Mouse (Mus musculus) gastrocnemius, postnatal 4 days (tissue): ENCODE data around the gene Zfp790. TPM values are rescaled to one million over a fixed set of nuclear protein-coding genes. Genes with fewer than 3 reads are reported as not detected.

Source experiments
- DNase-seq, 2 experiments: peaks; one replicate each; pipeline ENCODE4 v3.0.0; 2021 to 2022; ENCODE audit warnings: low spot score in 2 of 2, mixed read lengths in 2 of 2
- long read RNA-seq, 2 experiments: library from polyadenylated mRNA; stranded (forward); transcript quantifications; one replicate each; pipeline ENCODE4 v2.0.0; 2021
- total RNA-seq, 2 experiments: library from RNA; stranded (reverse); gene quantifications; 2 replicates each; pipeline ENCODE4 v1.2.3; 2021

Zfp790 gene
- 10 to 100 TPM; 10.9 to 14.4 TPM for total RNA-seq
- long read RNA-seq, experiment 1, transcript Zfp790-201 (5 exons, 3,376 nt): major isoform, 7 of 13 reads
- long read RNA-seq, experiment 1, partial matches to known transcripts: 1 of 13 reads
- long read RNA-seq, experiment 1, other reads (novel, unspliced or antisense): 4 of 13 reads
- long read RNA-seq, experiment 2, partial matches to known transcripts: 3 of 9 reads
- long read RNA-seq, experiment 2, other reads (novel, unspliced or antisense): 1 of 9 reads

- DNase-seq: peak; percentile 54 to 84
Measured at GRCm38 (mm10) chr7:29815910-29816429, at the start of gene Zfp790. Gene Zfp790 (plus strand): TSS chr7:29816114.

- DNase-seq: peak; percentile 29 to 77
Measured at GRCm38 (mm10) chr7:29767058-29767686, 48.7 kb upstream of the Zfp790 start.

- peak; percentile 51 to 80 for DNase-seq
Measured at GRCm38 (mm10) chr7:29768090-29768900, 47.6 kb upstream of the Zfp790 start, which contains the start of gene Zfp84. Gene Zfp84 (plus strand): TSS chr7:29768552.

GRCm38 (mm10) chr7:29768980-29769379 lies 46.9 kb upstream of the Zfp790 start:
- DNase-seq: no peak

- DNase-seq: no peak
Measured at GRCm38 (mm10) chr7:29773503-29773902, 42.4 kb upstream of the Zfp790 start.

GRCm38 (mm10) chr7:29774371-29774770 lies 41.5 kb upstream of the Zfp790 start:
- DNase-seq: no peak

- DNase-seq: no peak
Measured at GRCm38 (mm10) chr7:29776568-29776967, 39.3 kb upstream of the Zfp790 start.

GRCm38 (mm10) chr7:29777372-29777771 lies 38.5 kb upstream of the Zfp790 start:
- DNase-seq: no peak

- peak; percentile 71 to 86 for DNase-seq
Measured at GRCm38 (mm10) chr7:29783871-29784551, 31.9 kb upstream of the Zfp790 start, which contains the start of gene Zfp30. Gene Zfp30 (plus strand): TSS chr7:29783998.

GRCm38 (mm10) chr7:29785023-29785422 lies 30.9 kb upstream of the Zfp790 start:
- DNase-seq: no peak

- no peak for DNase-seq
Measured at GRCm38 (mm10) chr7:29785888-29786287, 30.0 kb upstream of the Zfp790 start.

GRCm38 (mm10) chr7:29792906-29793305 lies 23.0 kb upstream of the Zfp790 start:
- DNase-seq: no peak

- no peak for DNase-seq
Measured at GRCm38 (mm10) chr7:29807046-29807445, 8.9 kb upstream of the Zfp790 start.

GRCm38 (mm10) chr7:29812244-29812643 lies 3.7 kb upstream of the Zfp790 start:
- no peak for DNase-seq

GRCm38 (mm10) chr7:29814381-29814780 lies 1.5 kb upstream of the Zfp790 start:
- no peak for DNase-seq

- DNase-seq: no peak
Measured at GRCm38 (mm10) chr7:29815061-29815784, 691 bp upstream of the Zfp790 start.

- peak in 1 of 2 experiments; percentile 60 for DNase-seq
Measured at GRCm38 (mm10) chr7:29818619-29819254, 2.8 kb downstream of the Zfp790 start.

- no peak for DNase-seq
Measured at GRCm38 (mm10) chr7:29828001-29828400, 12.1 kb downstream of the Zfp790 start.

GRCm38 (mm10) chr7:29829804-29830203 lies 13.9 kb downstream of the Zfp790 start:
- DNase-seq: no peak

- no peak for DNase-seq
Measured at GRCm38 (mm10) chr7:29836816-29837215, 20.9 kb downstream of the Zfp790 start.
